Mouse (Mus musculus) bone marrow macrophage, adult 2 months (primary cell): ENCODE data around the gene Baz1a.

Source experiments
- CTCF ChIP-seq: IDR thresholded peaks from 2 replicates; pipeline ENCODE4 v1.5.1; 2012; ENCODE audit warnings: low read depth, mild to moderate bottlenecking, low read length, moderate library complexity
- POLR2A ChIP-seq: IDR thresholded peaks from 2 replicates; pipeline ENCODE4 v1.6.1; 2012; ENCODE audit warnings: mild to moderate bottlenecking, low read depth, low read length, borderline replicate concordance

DNA sequence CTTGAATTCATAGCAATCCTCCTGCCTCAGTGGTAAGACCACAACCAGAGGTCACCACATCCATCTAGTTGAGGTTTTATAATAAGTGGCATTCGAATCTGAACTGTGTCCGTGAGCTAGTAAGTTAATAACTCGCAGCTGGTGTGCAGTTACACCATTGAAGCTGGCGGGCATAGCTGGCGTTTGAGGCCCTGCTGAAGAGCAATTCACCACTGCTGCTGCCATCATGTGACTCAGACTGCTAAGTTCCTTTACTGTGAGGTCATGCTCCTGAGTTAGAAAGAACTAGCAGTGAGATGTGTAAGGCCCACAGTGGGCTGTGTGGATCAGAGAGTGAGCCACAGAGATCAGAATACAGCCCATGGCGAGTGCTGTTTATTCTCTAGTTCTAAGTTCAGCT lies 139.4 kb downstream of the Baz1a start:
- TF ChIP-seq CTCF (no peak), POLR2A (no peak)
